Mouse (Mus musculus) forelimb bud, embryonic 11.5 days (tissue): ENCODE results near the gene Zfp109.

ENCODE experiments used
- DNase-seq: peaks from one replicate; pipeline ENCODE4 v3.0.0-alpha.2; 2012; ENCODE audit warnings: low read depth, low spot score

Gene Zfp109

GRCm38 (mm10) chr7:24208282-24208886, 29.0 kb downstream of the Zfp109 start:
- no peak for DNase-seq

DNA sequence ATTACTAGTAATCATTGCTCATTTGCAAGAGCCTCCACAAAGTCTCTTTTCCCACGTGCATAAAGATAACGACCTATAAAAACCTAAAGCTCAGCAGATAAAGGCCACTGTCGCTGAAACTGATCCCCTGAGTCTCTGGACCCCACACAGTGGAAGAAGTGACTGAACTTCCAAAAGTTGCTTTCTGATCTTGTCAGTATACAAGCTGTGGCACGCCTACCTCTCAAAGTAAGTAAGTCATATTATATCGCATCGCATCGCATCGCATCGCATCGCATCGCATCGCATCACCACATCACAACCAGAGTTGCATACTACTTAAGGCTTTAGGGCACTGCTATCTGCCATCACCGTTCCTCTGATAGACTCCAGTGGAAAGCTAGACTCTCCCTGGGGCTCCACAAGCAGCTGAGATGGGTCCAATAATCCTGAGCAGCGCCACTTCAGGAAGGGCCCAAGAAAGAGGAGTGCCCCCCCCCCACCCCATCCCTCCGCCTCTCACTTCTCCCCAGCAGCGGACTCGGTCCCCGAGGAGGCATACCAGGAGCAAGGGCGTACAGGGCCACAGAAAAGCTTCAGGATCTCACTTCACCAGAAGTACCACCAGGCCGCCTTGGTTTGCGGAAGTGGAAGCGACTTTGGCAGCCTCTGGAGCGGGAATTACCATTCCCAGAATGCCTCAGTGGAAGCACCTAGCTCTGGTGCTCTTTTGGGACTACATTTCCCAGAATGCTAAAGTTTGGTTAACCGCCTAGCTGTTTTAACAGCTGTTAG, 29.7 kb downstream of the Zfp109 start:
- peak; percentile 84 for DNase-seq

DNA sequence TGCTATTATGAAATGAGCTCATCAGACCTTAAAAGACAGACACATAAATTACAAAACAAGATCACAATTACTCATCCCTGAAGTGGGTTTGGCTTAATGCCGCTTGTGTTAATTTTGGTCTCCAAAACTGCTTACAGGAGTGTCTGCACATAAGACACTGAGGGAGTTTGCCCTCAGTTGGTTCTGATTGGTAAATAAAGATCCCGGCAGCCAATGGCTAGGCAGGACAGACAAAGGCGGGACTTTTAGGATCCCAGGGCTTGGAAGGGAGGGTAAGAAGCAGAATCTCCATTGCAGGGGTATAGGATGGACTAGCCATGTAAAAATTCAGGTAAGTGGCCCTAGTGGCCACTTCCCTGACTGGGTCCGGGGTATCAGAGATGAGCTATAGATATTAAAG, 40.4 kb downstream of the Zfp109 start:
- DNase-seq: no peak

DNA sequence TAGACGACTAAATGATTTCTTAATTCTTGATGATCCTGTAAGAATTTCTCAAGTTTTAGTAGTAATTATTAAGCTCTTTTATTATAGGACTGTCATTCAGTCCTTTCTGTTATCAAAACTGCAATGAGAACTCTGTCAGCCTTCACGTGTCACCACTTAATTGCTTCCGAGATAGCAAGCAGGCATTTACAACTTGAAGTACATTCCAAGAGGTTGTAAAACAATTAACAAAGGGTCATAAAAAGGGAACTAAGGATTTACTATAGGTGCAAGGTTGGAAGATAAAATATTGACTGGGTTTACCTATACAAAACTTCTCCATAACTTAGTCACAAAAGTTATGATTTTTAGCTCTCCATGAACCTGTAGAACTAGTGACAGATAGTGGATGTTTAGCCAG, 44.2 kb downstream of the Zfp109 start:
- DNase-seq: no peak

GRCm38 (mm10) chr7:24191361-24191760, 46.0 kb downstream of the Zfp109 start:
- DNase-seq: no peak

DNA sequence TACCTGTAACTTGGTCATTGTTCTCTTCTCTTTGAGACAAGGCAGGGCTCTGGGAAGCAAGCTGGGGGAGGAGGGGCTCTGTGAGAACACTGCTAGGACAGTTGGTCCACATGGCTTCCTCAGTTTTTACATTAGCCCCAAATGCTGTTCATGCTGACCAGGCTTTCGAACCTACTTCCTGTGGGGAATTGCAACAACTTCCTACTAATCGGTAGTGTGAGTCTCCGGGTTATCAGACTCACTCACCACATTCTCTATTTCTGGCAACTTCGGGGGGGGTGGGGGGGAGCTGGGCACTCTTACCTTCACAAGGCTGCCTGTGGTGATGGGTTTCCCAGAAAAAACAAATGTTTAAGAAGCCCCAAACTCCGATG, 47.8 kb downstream of the Zfp109 start:
- no peak for DNase-seq

DNA sequence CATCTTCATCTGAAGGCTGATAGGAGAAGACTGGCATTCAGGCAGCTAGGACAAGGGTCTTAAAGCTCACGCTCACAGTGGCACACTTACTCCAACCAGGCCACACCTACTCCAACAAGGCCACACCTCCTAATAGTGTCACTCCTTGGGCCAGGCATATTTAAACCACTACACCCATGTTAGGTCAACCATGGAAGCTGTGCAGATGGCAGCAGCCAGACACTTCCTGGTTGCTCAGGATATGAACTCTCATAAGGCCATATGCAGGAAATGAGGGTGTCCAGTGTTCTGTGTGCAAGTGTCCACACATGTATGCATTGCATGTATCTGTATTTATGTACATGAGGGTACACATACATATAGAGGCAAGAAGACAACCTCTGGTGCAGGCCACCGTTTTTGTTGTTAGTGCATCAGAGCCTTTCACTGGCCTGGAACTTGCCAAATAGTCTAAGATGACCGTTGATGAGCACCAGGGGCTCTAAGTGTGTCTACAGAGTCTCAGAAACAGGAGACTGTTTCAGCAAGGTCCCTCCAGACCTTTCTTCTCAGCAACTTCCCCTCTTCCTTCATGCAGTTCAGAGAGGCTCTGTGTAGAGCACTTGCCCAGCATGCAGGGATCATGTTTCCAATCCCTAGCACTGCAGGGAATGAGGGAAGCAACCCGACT, 48.3 kb downstream of the Zfp109 start:
- no peak for DNase-seq

DNA sequence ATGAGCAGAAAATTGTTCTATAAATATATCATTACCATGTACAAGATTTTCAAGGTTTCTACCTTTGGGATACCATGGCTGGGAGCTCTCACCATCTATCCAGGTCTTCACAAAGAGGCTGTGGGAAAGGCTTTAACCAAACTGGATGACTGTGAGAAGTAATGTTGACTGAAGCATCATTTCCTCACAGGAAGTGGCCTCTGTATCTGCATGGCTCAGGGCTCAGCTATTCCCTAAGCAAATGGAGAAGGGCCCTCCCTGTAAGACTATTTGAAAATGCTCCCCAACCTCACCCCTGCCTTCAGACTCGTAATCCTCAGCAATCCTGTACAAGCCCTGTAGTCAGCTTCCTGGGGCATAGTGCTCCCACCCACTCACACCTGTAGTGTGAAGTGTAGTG, 49.7 kb downstream of the Zfp109 start:
- DNase-seq: no peak
